ENCODE assay signal across 12 mouse cellular contexts in the genomic region with DNA sequence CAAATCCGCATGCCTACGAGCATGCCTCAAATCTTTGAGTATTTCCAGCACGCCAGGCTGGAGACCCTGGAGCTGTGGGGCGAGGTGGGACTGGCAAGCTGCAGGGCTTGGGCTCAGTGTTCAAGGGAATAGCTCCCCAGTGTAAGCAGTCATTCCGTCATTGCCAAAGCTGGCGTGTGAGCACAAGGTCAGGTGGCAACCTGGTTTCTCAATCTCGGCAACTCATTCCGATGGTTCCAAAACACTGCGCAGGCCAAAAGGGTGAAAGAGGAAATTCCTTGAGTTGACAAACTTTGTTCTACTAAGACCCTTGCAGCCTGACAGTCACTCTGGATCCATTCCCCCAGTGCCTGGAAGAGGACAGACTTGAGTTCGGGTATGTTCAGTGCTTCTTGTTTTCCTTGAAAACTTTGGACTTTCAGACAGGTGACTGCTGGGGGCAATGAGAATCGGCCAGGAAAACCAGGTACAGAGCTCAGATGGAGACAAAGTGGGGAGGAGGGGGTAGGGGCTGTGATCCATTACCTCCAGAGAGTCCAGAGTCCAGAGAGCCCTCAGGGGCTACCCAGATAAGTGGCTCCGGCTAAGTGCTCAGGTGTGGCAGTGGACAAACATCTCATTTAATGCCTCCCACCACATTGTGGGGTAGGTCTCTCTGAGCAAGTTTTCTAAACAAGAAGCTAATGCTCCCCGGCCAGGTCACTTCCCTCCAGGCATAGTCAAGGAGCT. TPM values are rescaled to one million over a fixed set of nuclear protein-coding genes. Genes with fewer than 3 reads are reported as not detected.
DNase-seq lines count a peak whose midpoint lies in the region; ATAC-seq lines count a peak whose summit lies in the region.
"Had no signal": no experiment of that assay in that cellular context is flagged by ENCODE, and none has a peak within 500 bp of the region (broad histone marks: within the 10 kb centered on the region; RNA-seq: fewer than 3 reads in every experiment).

No protein-coding gene starts in this region.

- 0 out of 2 replicates have a peak, but pooled peaks cover 5% of the 10 kb centered on the region for H3K4me1 ChIP-seq in stomach, embryonic 16.5 days (ENCODE audit: control insufficient read depth, insufficient read depth, low read length)
- H3K4me1 ChIP-seq: embryonic facial prominence, embryonic 15.5 days; limb, embryonic 15.5 days had no signal

- no peak overlapping the region for H3K4me3 ChIP-seq in stomach, embryonic 16.5 days (replicated peaks; ENCODE audit: low read length)
- H3K4me3 ChIP-seq: embryonic facial prominence, embryonic 15.5 days; limb, embryonic 15.5 days had no signal

- ATAC-seq in stomach, embryonic 16.5 days (ENCODE audit: insufficient read depth, low FRiP score), result peak; percentile 39; the same call in 1 of the 2 replicates
- ATAC-seq in monocyte, adult 5-6 weeks (replicated peaks; ENCODE audit: insufficient number of reproducible peaks, low FRiP score, low TSS enrichment, poor library complexity, severe bottlenecking), result no peak

- H3K9ac ChIP-seq in stomach, embryonic 16.5 days (ENCODE audit: low read length), result no peak overlapping the region
- H3K9ac ChIP-seq: embryonic facial prominence, embryonic 15.5 days; limb, embryonic 15.5 days had no signal

- peak; percentile 27 to 40 for DNase-seq in kidney, adult 8-10 months
- DNase-seq in kidney, postnatal 10 days, result no peak
- peak; percentile 55 for DNase-seq in fat pad, adult 2 months (ENCODE audit: extremely low read depth, low read depth, low spot score)
- peak; percentile 43 to 49 for DNase-seq in kidney, postnatal 36 days
- no peak for DNase-seq in adipocyte (ENCODE audit: low spot score)
- DNase-seq: cerebellum, postnatal 25 days; thymus, postnatal 4 days had no signal

- no peaks in the 10 kb centered on the region for H3K36me3 ChIP-seq in stomach, embryonic 16.5 days (ENCODE audit: control insufficient read depth, insufficient read depth, low read length)
- H3K36me3 ChIP-seq: embryonic facial prominence, embryonic 15.5 days; limb, embryonic 15.5 days had no signal

- WGBS in stomach, embryonic 16.5 days, result 72% methylated on average over 13 of the region's 13 CpGs

- H3K4me2 ChIP-seq in stomach, embryonic 16.5 days (ENCODE audit: low read depth, low read length), result no peak overlapping the region
- H3K4me2 ChIP-seq: embryonic facial prominence, embryonic 15.5 days; limb, embryonic 15.5 days had no signal

- no peaks in the 10 kb centered on the region for H3K9me3 ChIP-seq in stomach, embryonic 16.5 days (replicated peaks; ENCODE audit: control insufficient read depth, low read length)
- H3K9me3 ChIP-seq: embryonic facial prominence, embryonic 15.5 days; limb, embryonic 15.5 days had no signal

- no peaks in the 10 kb centered on the region for H3K27me3 ChIP-seq in stomach, embryonic 16.5 days (ENCODE audit: control insufficient read depth, insufficient read depth, low read length)
- H3K27me3 ChIP-seq: embryonic facial prominence, embryonic 15.5 days had no signal

- no peak overlapping the region for H3K27ac ChIP-seq in stomach, embryonic 16.5 days (ENCODE audit: low read length)
- H3K27ac ChIP-seq: embryonic facial prominence, embryonic 15.5 days; limb, embryonic 15.5 days had no signal

RNA-seq across cellular contexts. Expression of gene A930018P22Rik, which starts 6.4 kb away (rescaled TPM):
- 0.22 TPM in 1 of 2 replicates, not detected in the other for polyA plus RNA-seq in stomach, embryonic 16.5 days (2015; fragmentation: Nextera tagmentation; extraction: Ambion mirVana)
- not detected in 3 replicates for total RNA-seq in monocyte, adult 5-6 weeks (2017)
- polyA plus RNA-seq: embryonic facial prominence, embryonic 15.5 days; limb, embryonic 15.5 days; small intestine, adult 2 months had no signal

RNA-seq across cellular contexts. Expression of gene Cd59a, which starts 33.4 kb away (rescaled TPM):
- 32.6 and 35.6 TPM in 2 replicates for polyA plus RNA-seq in stomach, embryonic 16.5 days (2015; fragmentation: Nextera tagmentation; extraction: Ambion mirVana)
- total RNA-seq in monocyte, adult 5-6 weeks (2017), result 1.4 to 3.9 TPM (median 1.8 TPM) in 3 replicates

RNA-seq across cellular contexts. Expression of gene Cd59b, which starts 59.3 kb away (rescaled TPM):
- 5.5 and 6.8 TPM in 2 replicates for polyA plus RNA-seq in stomach, embryonic 16.5 days (2015; fragmentation: Nextera tagmentation; extraction: Ambion mirVana)
- 2.6 to 7.2 TPM in 2 of 3 replicates, not detected in the other for total RNA-seq in monocyte, adult 5-6 weeks (2017)

Comparison
In these comparisons a context has a peak if more than half of its experiments do, and no peak if none do; other contexts are left out.
1. DNase-seq: peak in kidney, adult 8-10 months (2 of 2), fat pad, adult 2 months (single experiment) and kidney, postnatal 36 days (2 of 2); none in kidney, postnatal 10 days (single experiment) and adipocyte (single experiment).